Mouse (Mus musculus) stomach, postnatal 0 days (tissue): ENCODE measurements around the gene Ano10. TPM values are rescaled to one million over a fixed set of nuclear protein-coding genes. Genes with fewer than 3 reads are reported as not detected.
A peak's percentile ranks its signal among the peaks of the same experiment; 100 is the strongest.

Experiments used
- ATAC-seq: fragments of 200-750 bp; cut with Nextera tagmentation; 2 replicates; pipeline ENCODE4 v1.8.0; 2017; ENCODE audit not compliant: low FRiP score, low TSS enrichment
- DNase-seq: peaks from one replicate; pipeline ENCODE4 v3.0.0-alpha.2; 2016; ENCODE audit warnings: low spot score
- H3K27ac ChIP-seq: fragments of 300-500 bp; sonication (generic); replicated peaks from 2 replicates; pipeline ENCODE4 v1.5.1; 2014; ENCODE audit warnings: mild to moderate bottlenecking, control low read depth
- H3K27me3 ChIP-seq: fragments of 300-500 bp; sonication (generic); 2 replicates; pipeline ENCODE4 v1.6.1; 2014; ENCODE audit warnings: low read length; ENCODE audit not compliant: control insufficient read depth, insufficient read depth
- H3K36me3 ChIP-seq: fragments of 300-500 bp; sonication (generic); 2 replicates; pipeline ENCODE4 v1.6.1; 2014; ENCODE audit warnings: low read length, mixed read lengths; ENCODE audit not compliant: control insufficient read depth, insufficient read depth
- H3K4me1 ChIP-seq: fragments of 300-500 bp; sonication (generic); replicated peaks from 2 replicates; pipeline ENCODE4 v1.6.1; 2014; ENCODE audit warnings: antibody characterized with exemption; ENCODE audit not compliant: control insufficient read depth, insufficient read depth
- H3K4me2 ChIP-seq: fragments of 300-500 bp; sonication (generic); replicated peaks from 2 replicates; pipeline ENCODE4 v1.6.1; 2014; ENCODE audit warnings: low read depth, mild to moderate bottlenecking, control low read depth, moderate library complexity
- H3K4me3 ChIP-seq: fragments of 300-500 bp; sonication (generic); 2 replicates; pipeline ENCODE4 v1.5.1; 2014; ENCODE audit warnings: low read depth, low read length, control low read depth
- H3K9ac ChIP-seq: fragments of 300-500 bp; sonication (generic); 2 replicates; pipeline ENCODE4 v1.6.1; 2014; ENCODE audit warnings: mild to moderate bottlenecking, low read length, control low read depth, mixed read lengths
- H3K9me3 ChIP-seq: fragments of 300-500 bp; sonication (generic); 2 replicates; pipeline ENCODE4 v1.6.1; 2016; ENCODE audit warnings: low read length; ENCODE audit not compliant: control insufficient read depth
- CTCF ChIP-seq: IDR thresholded peaks from 2 replicates; pipeline ENCODE4 v1.5.1; 2016; ENCODE audit warnings: antibody characterized with exemption, low read depth, mild to moderate bottlenecking, moderate library complexity
- EP300 ChIP-seq: optimal IDR thresholded peaks from 2 replicates; pipeline ENCODE3; 2016; ENCODE audit warnings: antibody characterized with exemption
- WGBS: fragments of 180-500 bp; shearing (Covaris S2); extraction: QIAGEN DNeasy Blood & Tissue Kit; methylation state at CpG from one replicate; pipeline ENCODE4 v1.1.7; 2014; 5-methylcytosine and 5-hydroxymethylcytosine counted together
- polyA plus RNA-seq: library from polyadenylated mRNA; unstranded; fragments of >200 nt; fragmentation: Nextera tagmentation; extraction: Ambion mirVana; gene quantifications from 2 replicates; pipeline ENCODE4 v1.2.1, GENCODE M21; 2015

The Ano10 gene
- polyA plus RNA-seq, 1 experiment from 2014 or later, result 30.8 TPM

- H3K9me3 ChIP-seq, result no peaks in the 10 kb centered on the region
- DNase-seq, result peak; percentile 67
- WGBS, result 40% methylated on average over 6 of the region's 6 CpGs
- peak; percentile 78 for TF ChIP-seq CTCF
- TF ChIP-seq EP300, result no peak
- H3K9ac ChIP-seq, result no peak overlapping the region
- peak; percentile 75; the same call in 1 of the 2 replicates for ATAC-seq
- H3K4me2 ChIP-seq, result no peak overlapping the region
- H3K4me3 ChIP-seq, result no peak overlapping the region
- H3K27ac ChIP-seq, result peak overlapping the region; percentile 31; the same call in 1 of the 2 replicates
- H3K36me3 ChIP-seq, result no peaks in the 10 kb centered on the region
- H3K4me1 ChIP-seq, result 0 out of 2 replicates have a peak, but pooled peaks cover 2% of the 10 kb centered on the region
- no peaks in the 10 kb centered on the region for H3K27me3 ChIP-seq
Observed at GRCm38 (mm10) chr9:122199253-122199652, 95.0 kb downstream of the Ano10 start.

- no peak overlapping the region for H3K4me2 ChIP-seq
- 93% methylated on average over 3 of the region's 3 CpGs for WGBS
Observed at GRCm38 (mm10) chr9:122198621-122199020, 95.6 kb downstream of the Ano10 start.

GRCm38 (mm10) chr9:122197021-122197420 lies 97.2 kb downstream of the Ano10 start:
- H3K36me3 ChIP-seq, result no peaks in the 10 kb centered on the region
- H3K9ac ChIP-seq, result no peak overlapping the region
- WGBS, result 43% methylated on average over 5 of the region's 5 CpGs
- ATAC-seq (no peak), DNase-seq (no peak)
- H3K4me2 ChIP-seq, result no peak overlapping the region
- H3K4me3 ChIP-seq, result no peak overlapping the region
- H3K27ac ChIP-seq, result peak overlapping the region; percentile 78
- no peaks in the 10 kb centered on the region for H3K9me3 ChIP-seq
- 0 out of 2 replicates have a peak, but pooled peaks cover 2% of the 10 kb centered on the region for H3K4me1 ChIP-seq
- H3K27me3 ChIP-seq, result no peaks in the 10 kb centered on the region
- TF ChIP-seq EP300 (no peak), CTCF (no peak)

More at GRCm38 (mm10) chr9:122198621-122199020, 95.6 kb downstream of the Ano10 start:
- Histone ChIP-seq H3K27ac (no peak overlapping the region), H3K9ac (no peak overlapping the region), H3K36me3 (no peaks in the 10 kb centered on the region), H3K4me3 (no peak overlapping the region), H3K9me3 (no peaks in the 10 kb centered on the region), H3K4me1 (0 out of 2 replicates have a peak, but pooled peaks cover 2% of the 10 kb centered on the region), H3K27me3 (no peaks in the 10 kb centered on the region)
- TF ChIP-seq EP300 (no peak), CTCF (no peak)
- ATAC-seq (no peak), DNase-seq (no peak)

GRCm38 (mm10) chr9:122195042-122195682 lies 99.1 kb downstream of the Ano10 start:
- ATAC-seq (no peak), DNase-seq (peak; percentile 55)
- 51% methylated on average over 5 of the region's 5 CpGs for WGBS

GRCm38 (mm10) chr9:122193823-122194222 lies 100.4 kb downstream of the Ano10 start:
- H3K9me3 ChIP-seq, result no peaks in the 10 kb centered on the region
- no peak overlapping the region for H3K9ac ChIP-seq
- no peak overlapping the region for H3K4me3 ChIP-seq
- 78% methylated on average over 5 of the region's 5 CpGs for WGBS
- H3K36me3 ChIP-seq, result no peaks in the 10 kb centered on the region
- no peak overlapping the region for H3K27ac ChIP-seq
- ATAC-seq (no peak), DNase-seq (no peak)
- no peak overlapping the region for H3K4me2 ChIP-seq
- H3K27me3 ChIP-seq, result no peaks in the 10 kb centered on the region
- no peak for TF ChIP-seq EP300
- no peak for TF ChIP-seq CTCF
- 0 out of 2 replicates have a peak, but pooled peaks cover 2% of the 10 kb centered on the region for H3K4me1 ChIP-seq

More at GRCm38 (mm10) chr9:122195042-122195682, 99.1 kb downstream of the Ano10 start:
- Histone ChIP-seq H3K9ac (no peak overlapping the region), H3K27me3 (no peaks in the 10 kb centered on the region), H3K4me3 (no peak overlapping the region), H3K36me3 (no peaks in the 10 kb centered on the region), H3K27ac (peak overlapping the region; percentile 45; the same call in 1 of the 2 replicates), H3K4me2 (no peak overlapping the region), H3K4me1 (0 out of 2 replicates have a peak, but pooled peaks cover 2% of the 10 kb centered on the region), H3K9me3 (no peaks in the 10 kb centered on the region)
- TF ChIP-seq CTCF (peak; percentile 17; the same call in 1 of the 2 replicates), EP300 (no peak)

- Histone ChIP-seq H3K4me3 (no peak overlapping the region), H3K36me3 (no peaks in the 10 kb centered on the region), H3K9me3 (no peaks in the 10 kb centered on the region), H3K27me3 (no peaks in the 10 kb centered on the region), H3K4me2 (no peak overlapping the region), H3K4me1 (0 out of 2 replicates have a peak, but pooled peaks cover 2% of the 10 kb centered on the region), H3K27ac (no peak overlapping the region), H3K9ac (no peak overlapping the region)
- ATAC-seq (no peak), DNase-seq (no peak)
- WGBS, result 41% methylated on average over 5 of the region's 5 CpGs
- TF ChIP-seq CTCF (no peak), EP300 (no peak)
Observed at GRCm38 (mm10) chr9:122193361-122193760, 100.9 kb downstream of the Ano10 start.
